Mouse (Mus musculus): ENCODE measurements around the gene Hoga1. TPM values are rescaled to one million over a fixed set of nuclear protein-coding genes. Genes with fewer than 3 reads are reported as not detected.

The Hoga1 gene
- total RNA-seq, 2 experiments from 2014 or later = 1.2 TPM; not detected in 1

DNA sequence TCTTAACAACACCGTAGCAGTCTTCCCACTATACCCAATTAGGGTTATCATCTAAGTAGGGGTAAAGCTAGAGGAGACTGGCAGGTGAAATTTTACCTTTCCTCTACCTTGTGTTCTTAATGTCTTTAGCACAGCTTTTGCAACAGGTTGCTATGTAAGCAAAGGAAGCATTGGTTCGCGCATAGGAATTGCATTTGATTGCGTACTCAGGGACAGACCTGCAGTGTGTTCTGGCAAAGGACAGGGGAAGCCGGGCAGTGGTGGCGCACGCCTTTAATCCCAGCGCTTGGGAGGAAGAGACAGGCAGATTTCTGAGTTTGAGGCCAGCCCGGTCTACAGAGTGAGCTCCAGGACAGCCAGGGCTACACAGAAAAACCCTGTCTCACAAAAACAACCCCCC lies 72.7 kb downstream of the Hoga1 start:
- ATAC-seq (ENCODE audit: poor library complexity, severe bottlenecking) = no peak

DNA sequence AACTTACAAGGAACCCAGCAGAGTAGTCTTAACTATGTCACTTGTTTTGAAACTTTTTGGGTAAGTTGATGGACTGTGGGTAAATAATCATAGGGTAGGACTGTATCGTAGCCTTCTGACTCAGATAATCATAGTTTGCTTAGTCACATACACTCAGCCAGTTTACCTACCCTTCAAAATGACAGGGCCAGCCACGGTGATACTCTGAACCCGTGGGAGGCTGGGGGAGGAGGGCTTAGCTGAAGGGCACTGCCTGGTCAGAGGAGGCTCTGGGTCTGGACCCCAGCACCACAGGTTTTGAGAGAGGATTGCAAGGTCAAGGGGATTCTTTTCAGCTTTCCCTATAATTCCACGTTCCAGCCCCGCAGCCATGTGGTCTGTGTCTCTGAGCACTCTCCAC lies 73.2 kb downstream of the Hoga1 start:
- ATAC-seq (ENCODE audit: poor library complexity, severe bottlenecking) = no peak

DNA sequence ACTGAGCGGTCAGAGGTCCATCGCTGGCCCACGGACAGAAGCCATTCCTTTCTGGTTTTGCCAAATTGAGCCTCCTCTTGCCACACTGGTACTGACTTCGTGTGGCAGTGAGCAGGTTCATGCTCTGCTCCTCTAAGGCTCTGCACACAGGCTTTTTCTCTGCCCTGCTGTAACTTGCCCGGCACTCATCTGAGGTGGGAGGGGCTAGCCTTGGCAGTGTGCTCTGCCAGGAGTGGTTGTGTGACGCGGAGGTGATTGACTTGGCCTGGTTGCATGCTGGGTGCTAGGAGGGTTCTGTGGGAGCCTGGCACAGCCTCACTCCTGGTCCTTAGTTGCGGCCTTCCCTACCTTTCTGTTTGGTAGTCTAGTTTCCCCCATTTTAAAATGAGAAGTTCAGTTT lies 75.0 kb downstream of the Hoga1 start:
- no peak for ATAC-seq (ENCODE audit: poor library complexity, severe bottlenecking)

Other genes starting within 250 kb of the Hoga1 start
- gene Arhgap19, start 243.6 kb upstream of the Hoga1 start, total RNA-seq (2015) = 48.5 and 50.3 TPM in 2 replicates
- gene Arhgap19, start 243.6 kb upstream of the Hoga1 start, total RNA-seq (2017) = 62.7 and 65.3 TPM in 2 replicates
- 5.2 and 6.3 TPM in 2 replicates for gene Frat1, start 215.6 kb upstream of the Hoga1 start, total RNA-seq (2015)
- gene Frat1, start 215.6 kb upstream of the Hoga1 start, total RNA-seq (2017) = 6.1 and 6.3 TPM in 2 replicates
- 7.7 and 9.5 TPM in 2 replicates for gene Frat2, start 197.5 kb upstream of the Hoga1 start, total RNA-seq (2015)
- 9.2 and 9.4 TPM in 2 replicates for gene Frat2, start 197.5 kb upstream of the Hoga1 start, total RNA-seq (2017)
- gene Rrp12, start 149.4 kb upstream of the Hoga1 start, total RNA-seq (2015) = 2.3 and 3.4 TPM in 2 replicates
- 4.6 and 5.1 TPM in 2 replicates for gene Rrp12, start 149.4 kb upstream of the Hoga1 start, total RNA-seq (2017)
- 587 and 602 TPM in 2 replicates for gene Pgam1, start 133.7 kb upstream of the Hoga1 start, total RNA-seq (2015)
- gene Pgam1, start 133.7 kb upstream of the Hoga1 start, total RNA-seq (2017) = 254 and 291 TPM in 2 replicates
- gene Exosc1, start 112.2 kb upstream of the Hoga1 start, total RNA-seq (2015) = 37.0 and 38.6 TPM in 2 replicates
- gene Exosc1, start 112.2 kb upstream of the Hoga1 start, total RNA-seq (2017) = 29.3 and 40.2 TPM in 2 replicates
- gene Zdhhc16, start 112.1 kb upstream of the Hoga1 start, total RNA-seq (2015) = 25.9 and 36.1 TPM in 2 replicates
- gene Zdhhc16, start 112.1 kb upstream of the Hoga1 start, total RNA-seq (2017) = 22.4 and 26.4 TPM in 2 replicates
- 18.5 and 24.7 TPM in 2 replicates for gene Mms19, start 64.5 kb upstream of the Hoga1 start, total RNA-seq (2015)
- 21.7 and 33.8 TPM in 2 replicates for gene Mms19, start 64.5 kb upstream of the Hoga1 start, total RNA-seq (2017)
- 15.1 and 17.0 TPM in 2 replicates for gene Ubtd1, start 63.8 kb upstream of the Hoga1 start, total RNA-seq (2015)
- 11.9 and 12.2 TPM in 2 replicates for gene Ubtd1, start 63.8 kb upstream of the Hoga1 start, total RNA-seq (2017)
- not detected in 2 replicates for gene Ankrd2, start 9.6 kb upstream of the Hoga1 start, total RNA-seq (2015)
- not detected in 2 replicates for gene Ankrd2, start 9.6 kb upstream of the Hoga1 start, total RNA-seq (2017)
- not detected in 2 replicates for gene 4933411K16Rik, start 6.6 kb downstream of the Hoga1 start, total RNA-seq (2015)
- gene 4933411K16Rik, start 6.6 kb downstream of the Hoga1 start, total RNA-seq (2017) = not detected in 2 replicates
- gene Morn4, start 40.7 kb downstream of the Hoga1 start, total RNA-seq (2015) = 0.36 TPM in 1 of 2 replicates, not detected in the other
- 0.07 TPM in 1 of 2 replicates, not detected in the other for gene Morn4, start 40.7 kb downstream of the Hoga1 start, total RNA-seq (2017)
- 12.0 and 12.2 TPM in 2 replicates for gene Pi4k2a, start 44.9 kb downstream of the Hoga1 start, total RNA-seq (2015)
- 9.9 and 10.7 TPM in 2 replicates for gene Pi4k2a, start 44.9 kb downstream of the Hoga1 start, total RNA-seq (2017)
- 1.1 and 1.7 TPM in 2 replicates for gene Avpi1, start 83.4 kb downstream of the Hoga1 start, total RNA-seq (2015)
- gene Avpi1, start 83.4 kb downstream of the Hoga1 start, total RNA-seq (2017) = 2.9 and 6.2 TPM in 2 replicates
- gene Marveld1, start 101.8 kb downstream of the Hoga1 start, total RNA-seq (2015) = 5.7 and 6.7 TPM in 2 replicates
- 7.9 and 9.4 TPM in 2 replicates for gene Marveld1, start 101.8 kb downstream of the Hoga1 start, total RNA-seq (2017)
- 7.9 and 13.1 TPM in 2 replicates for gene Zfyve27, start 118.3 kb downstream of the Hoga1 start, total RNA-seq (2015)
- 21.3 and 26.3 TPM in 2 replicates for gene Zfyve27, start 118.3 kb downstream of the Hoga1 start, total RNA-seq (2017)
- gene Sfrp5, start 156.6 kb downstream of the Hoga1 start, total RNA-seq (2015) = not detected in 2 replicates
- not detected in 2 replicates for gene Sfrp5, start 156.6 kb downstream of the Hoga1 start, total RNA-seq (2017)
- not detected in 2 replicates for gene Golga7b, start 202.0 kb downstream of the Hoga1 start, total RNA-seq (2015)
- not detected in 2 replicates for gene Golga7b, start 202.0 kb downstream of the Hoga1 start, total RNA-seq (2017)

Data from megakaryocyte, adult 5-6 weeks (primary cell).